Mouse (Mus musculus): ENCODE measurements around the gene Muc2. TPM values are rescaled to one million over a fixed set of nuclear protein-coding genes. Genes with fewer than 3 reads are reported as not detected.

Muc2 gene
- polyA plus RNA-seq, 1 experiment from 2014 or later = 0.21 TPM

DNA sequence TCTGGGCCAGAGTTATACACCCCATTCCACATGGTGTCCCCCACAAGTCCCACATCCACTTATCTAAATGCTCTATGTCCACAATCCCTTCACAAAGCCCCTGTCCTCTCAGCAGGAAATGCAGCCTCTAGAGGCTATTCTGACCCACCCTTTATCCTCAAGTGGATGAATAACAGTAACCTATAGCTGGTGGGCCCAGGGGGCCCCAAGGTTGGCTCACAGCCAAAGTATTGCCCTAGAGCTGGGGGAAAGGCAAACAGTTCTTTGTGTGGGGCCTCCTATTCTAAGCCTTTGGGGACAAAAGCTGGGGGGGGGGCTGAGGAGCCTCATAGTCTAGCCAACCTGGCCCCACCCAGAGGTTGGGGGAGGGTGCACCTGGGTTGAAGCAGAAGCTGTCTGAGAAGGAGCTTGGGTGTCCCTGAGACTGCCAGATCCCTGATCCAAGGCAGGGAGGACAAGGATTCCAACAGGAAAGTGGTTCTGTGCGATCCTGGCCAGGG lies 82.0 kb downstream of the Muc2 start:
- Histone ChIP-seq H3K9me3 (replicated peaks) (no peaks in the 10 kb centered on the region), H3K4me1 (peaks cover 18% of the 10 kb centered on the region), H3K36me3 (ENCODE audit: poor library complexity, severe bottlenecking) (no peaks in the 10 kb centered on the region), H3K4me3 (no peak overlapping the region), H3K9ac (no peak overlapping the region), H3K4me2 (no peak overlapping the region), H3K27me3 (no peaks in the 10 kb centered on the region), H3K27ac (no peak overlapping the region)
- ATAC-seq = no peak
- WGBS = 23% methylated on average over 1 of the region's 1 CpGs

GRCm38 (mm10) chr7:141774855-141775254 lies 84.7 kb downstream of the Muc2 start:
- Histone ChIP-seq H3K9ac (no peak overlapping the region), H3K27ac (no peak overlapping the region), H3K4me3 (no peak overlapping the region), H3K4me1 (peaks cover 18% of the 10 kb centered on the region), H3K9me3 (replicated peaks) (no peaks in the 10 kb centered on the region), H3K4me2 (no peak overlapping the region), H3K36me3 (ENCODE audit: poor library complexity, severe bottlenecking) (no peaks in the 10 kb centered on the region), H3K27me3 (no peaks in the 10 kb centered on the region)
- WGBS = 85% methylated on average over 2 of the region's 2 CpGs
- ATAC-seq = no peak

DNA sequence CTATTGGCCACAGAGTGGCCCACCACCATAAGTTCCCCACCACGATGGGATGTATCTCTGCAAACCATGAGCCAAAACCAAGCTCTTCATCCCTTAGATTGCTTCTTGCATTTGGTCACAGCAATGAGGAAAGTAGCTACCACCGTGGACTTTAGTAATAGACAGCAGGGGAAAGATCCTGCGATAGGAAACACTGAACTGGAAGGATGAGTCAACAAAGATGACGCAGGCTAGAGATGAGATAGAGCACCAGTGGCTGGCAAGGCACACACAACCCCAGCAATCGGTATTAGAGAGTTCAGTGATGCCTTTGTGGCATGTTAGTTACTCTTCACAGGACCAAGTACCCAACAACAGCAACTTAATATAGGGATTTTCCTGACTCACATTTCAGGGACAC lies 86.1 kb downstream of the Muc2 start:
- H3K36me3 ChIP-seq (ENCODE audit: poor library complexity, severe bottlenecking) = no peaks in the 10 kb centered on the region
- no peak overlapping the region for H3K27ac ChIP-seq
- ATAC-seq = no peak

DNA sequence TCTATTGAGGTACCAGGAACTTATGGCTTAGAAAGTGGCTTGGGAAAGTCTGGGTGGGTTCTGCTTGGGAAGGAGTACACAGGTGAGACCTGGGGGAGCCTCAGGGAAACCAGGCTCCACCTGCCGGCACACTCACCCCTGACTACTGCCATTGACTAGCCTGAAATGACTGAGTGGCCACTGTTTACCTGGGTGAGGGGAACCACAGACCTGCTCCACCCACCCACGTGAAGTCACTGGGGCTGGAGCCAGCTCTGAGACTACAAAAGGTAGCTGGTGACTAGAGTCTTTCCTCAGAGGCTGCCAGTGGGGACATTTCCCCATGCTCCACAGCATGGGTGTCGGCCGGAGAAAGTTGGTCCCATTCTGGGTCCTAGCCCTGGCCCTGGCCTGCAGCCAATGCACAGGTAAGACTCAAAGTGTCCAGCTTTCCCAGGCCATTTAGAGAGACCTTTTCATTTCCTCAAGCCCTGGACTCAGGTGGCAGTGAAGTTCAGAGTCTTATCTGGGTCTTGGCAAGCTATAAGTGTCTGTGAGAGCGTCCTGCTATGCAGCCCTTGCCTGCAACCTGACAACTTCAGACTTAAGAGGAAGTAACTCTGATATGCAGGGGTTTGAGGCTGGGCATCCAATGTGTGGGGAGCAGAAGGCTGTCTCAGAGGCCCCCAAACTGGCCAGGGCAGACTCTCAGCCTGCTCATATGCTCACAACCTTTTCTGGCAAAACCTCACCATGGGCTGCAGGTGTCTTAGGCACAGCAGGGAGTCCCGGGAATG lies 98.7 kb downstream of the Muc2 start, which contains the start of gene Muc5ac:
Gene Muc5ac, plus strand, starts transcription at position 296 of the 776 bp plus-strand sequence.
- no peak within 1 kb of the TSS for H3K27ac ChIP-seq
- no peaks in the 10 kb centered on the region for H3K27me3 ChIP-seq
- H3K4me2 ChIP-seq = no peak within 1 kb of the TSS
- H3K9ac ChIP-seq = no peak within 1 kb of the TSS
- no peaks in the 10 kb centered on the region for H3K36me3 ChIP-seq (ENCODE audit: poor library complexity, severe bottlenecking)
- no peaks in the 10 kb centered on the region for H3K9me3 ChIP-seq (replicated peaks)
- no peaks in the 10 kb centered on the region for H3K4me1 ChIP-seq
- no peak within 1 kb of the TSS for H3K4me3 ChIP-seq
- ATAC-seq = no peak
- WGBS = 92% methylated on average over 6 of the region's 6 CpGs

More for the DNA sequence above, 86.1 kb downstream of the Muc2 start:
- 92% methylated on average over 5 of the region's 5 CpGs for WGBS
- Histone ChIP-seq H3K4me2 (no peak overlapping the region), H3K4me3 (no peak overlapping the region), H3K27me3 (no peaks in the 10 kb centered on the region), H3K9me3 (replicated peaks) (no peaks in the 10 kb centered on the region), H3K9ac (no peak overlapping the region), H3K4me1 (peaks cover 18% of the 10 kb centered on the region)

- WGBS = 100% methylated on average over 1 of the region's 1 CpGs
- Histone ChIP-seq H3K27ac (no peak overlapping the region), H3K4me2 (no peak overlapping the region), H3K9ac (no peak overlapping the region), H3K9me3 (replicated peaks) (no peaks in the 10 kb centered on the region), H3K36me3 (ENCODE audit: poor library complexity, severe bottlenecking) (no peaks in the 10 kb centered on the region), H3K27me3 (no peaks in the 10 kb centered on the region), H3K4me1 (no peaks in the 10 kb centered on the region), H3K4me3 (no peak overlapping the region)
- ATAC-seq = no peak
These were observed 104.1 kb downstream of the Muc2 start for GRCm38 (mm10) chr7:141794251-141794650.

DNA sequence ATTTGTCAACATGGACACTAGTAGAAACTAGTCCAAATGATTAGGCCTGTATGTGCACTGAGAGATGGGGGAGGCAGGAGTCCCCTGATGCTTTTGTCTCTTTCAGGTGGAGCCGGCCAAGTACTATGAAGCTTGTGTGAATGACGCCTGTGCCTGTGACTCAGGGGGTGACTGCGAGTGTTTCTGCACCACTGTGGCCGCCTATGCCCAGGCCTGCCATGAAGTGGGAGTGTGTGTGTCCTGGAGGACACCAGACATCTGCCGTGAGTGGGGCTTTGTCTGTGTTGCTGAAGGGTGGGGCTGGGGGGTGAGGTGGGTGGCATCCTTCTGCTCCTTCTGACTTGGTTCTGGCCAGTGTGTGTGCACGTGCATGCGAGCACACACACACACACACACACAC lies 113.1 kb downstream of the Muc2 start:
- 89% methylated on average over 7 of the region's 7 CpGs for WGBS
- Histone ChIP-seq H3K4me2 (no peak overlapping the region), H3K27ac (no peak overlapping the region), H3K27me3 (no peaks in the 10 kb centered on the region), H3K4me1 (no peaks in the 10 kb centered on the region), H3K36me3 (ENCODE audit: poor library complexity, severe bottlenecking) (no peaks in the 10 kb centered on the region), H3K9ac (no peak overlapping the region), H3K4me3 (no peak overlapping the region), H3K9me3 (replicated peaks) (no peaks in the 10 kb centered on the region)
- ATAC-seq = no peak

Other genes starting within 250 kb of the Muc2 start
- gene Pidd1, start 246.3 kb upstream of the Muc2 start, polyA plus RNA-seq (2015; fragmentation: Nextera tagmentation; extraction: Ambion mirVana) = 10.9 and 13.4 TPM in 2 replicates
- 939 and 1,119 TPM in 2 replicates for gene Rplp2, start 243.0 kb upstream of the Muc2 start, polyA plus RNA-seq (2015; fragmentation: Nextera tagmentation; extraction: Ambion mirVana)
- gene Pnpla2, start 235.1 kb upstream of the Muc2 start, polyA plus RNA-seq (2015; fragmentation: Nextera tagmentation; extraction: Ambion mirVana) = 19.5 and 21.0 TPM in 2 replicates
- gene Cracr2b, start 229.2 kb upstream of the Muc2 start, polyA plus RNA-seq (2015; fragmentation: Nextera tagmentation; extraction: Ambion mirVana) = 3.2 and 6.0 TPM in 2 replicates
- gene Cd151, start 222.9 kb upstream of the Muc2 start, polyA plus RNA-seq (2015; fragmentation: Nextera tagmentation; extraction: Ambion mirVana) = 12.0 and 14.3 TPM in 2 replicates
- gene Polr2l, start 215.2 kb upstream of the Muc2 start, polyA plus RNA-seq (2015; fragmentation: Nextera tagmentation; extraction: Ambion mirVana) = 76.5 and 89.5 TPM in 2 replicates
- gene Tspan4, start 215.1 kb upstream of the Muc2 start, polyA plus RNA-seq (2015; fragmentation: Nextera tagmentation; extraction: Ambion mirVana) = 18.0 and 20.0 TPM in 2 replicates
- gene Chid1, start 150.5 kb upstream of the Muc2 start, polyA plus RNA-seq (2015; fragmentation: Nextera tagmentation; extraction: Ambion mirVana) = 24.3 and 31.8 TPM in 2 replicates
- gene Ap2a2, start 128.2 kb upstream of the Muc2 start, polyA plus RNA-seq (2015; fragmentation: Nextera tagmentation; extraction: Ambion mirVana) = 83.2 and 93.1 TPM in 2 replicates
- gene Muc6, start 35.0 kb upstream of the Muc2 start, polyA plus RNA-seq (2015; fragmentation: Nextera tagmentation; extraction: Ambion mirVana) = 0.10 and 0.25 TPM in 2 replicates
- gene Muc5ac, start 98.6 kb downstream of the Muc2 start, polyA plus RNA-seq (2015; fragmentation: Nextera tagmentation; extraction: Ambion mirVana) = not detected in 2 replicates
- 0.03 and 0.05 TPM in 2 replicates for gene Muc5b, start 148.7 kb downstream of the Muc2 start, polyA plus RNA-seq (2015; fragmentation: Nextera tagmentation; extraction: Ambion mirVana)
- gene Tollip, start 228.2 kb downstream of the Muc2 start, polyA plus RNA-seq (2015; fragmentation: Nextera tagmentation; extraction: Ambion mirVana) = 66.4 and 75.2 TPM in 2 replicates

Measured in forebrain, embryonic 13.5 days (tissue).